Mouse (Mus musculus) adrenal gland, adult 8-10 months (tissue): Measurements from ENCODE around the gene Pdxdc1. TPM values are rescaled to one million over a fixed set of nuclear protein-coding genes. Genes with fewer than 3 reads are reported as not detected.
"Not testable (repeated sequence)": the region's sequence is repeated elsewhere in the genome, so short reads cannot be mapped to it uniquely, and the experiment has no call there.

Experiments used
- DNase-seq: peaks from one replicate; pipeline ENCODE4 v3.0.0; 2022
- total RNA-seq, 4 experiments: library from RNA; stranded (reverse); gene quantifications; 2 replicates each; pipeline ENCODE4 v1.2.4; 2022

Gene Pdxdc1
- 100 to 1,000 TPM in 1 of 4 experiments, 10 to 100 TPM in 3; 86.7 to 107 (median 95.7) TPM for total RNA-seq

- DNase-seq = peak; percentile 95
Measured at GRCm38 (mm10) chr16:13902888-13903483, at the start of gene Pdxdc1, which contains the start of gene Mpv17l. Gene Pdxdc1 (minus strand): TSS chr16:13903131. Gene Mpv17l (plus strand): TSS chr16:13903161.

DNA sequence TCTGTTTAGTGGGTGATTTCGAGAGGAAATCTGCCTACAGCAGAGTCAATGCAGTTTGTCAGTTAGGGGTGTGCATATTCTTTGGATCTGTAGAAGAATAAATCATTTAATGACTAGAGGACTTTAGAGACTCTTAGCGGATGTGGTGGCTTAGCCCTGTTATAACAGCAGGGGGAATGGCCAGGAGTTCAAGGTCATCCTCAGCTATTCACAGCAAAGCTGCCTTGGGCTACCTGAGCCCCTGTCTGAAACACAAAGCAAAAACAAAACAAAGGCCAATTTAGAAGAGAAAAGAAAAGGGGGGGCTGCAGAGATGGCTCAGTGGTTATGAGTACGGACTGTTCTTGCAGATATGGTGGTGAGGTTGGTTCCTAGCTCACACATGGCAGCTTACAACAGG is 48.3 kb upstream of the Pdxdc1 start:
- DNase-seq = no peak

DNA sequence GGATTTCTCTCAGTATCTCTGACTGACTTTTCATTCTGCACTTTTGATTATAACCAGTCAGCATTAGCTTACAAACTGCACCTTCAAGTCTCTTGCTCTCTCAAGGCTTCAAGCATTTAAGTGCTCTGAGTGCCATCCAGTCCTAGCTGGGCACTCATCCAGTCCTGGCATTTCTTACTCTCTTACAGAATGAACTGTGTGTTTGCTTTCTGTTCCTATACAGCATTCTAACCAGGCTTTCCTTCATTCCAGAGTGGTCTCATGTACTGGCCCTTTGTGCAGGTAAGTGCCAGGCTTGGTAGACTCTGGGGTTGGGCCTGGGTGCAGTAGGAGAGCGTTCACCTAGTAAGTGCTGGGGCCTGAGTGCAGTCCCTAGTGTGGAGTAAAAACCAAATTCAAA is 43.4 kb upstream of the Pdxdc1 start:
- no peak for DNase-seq

DNA sequence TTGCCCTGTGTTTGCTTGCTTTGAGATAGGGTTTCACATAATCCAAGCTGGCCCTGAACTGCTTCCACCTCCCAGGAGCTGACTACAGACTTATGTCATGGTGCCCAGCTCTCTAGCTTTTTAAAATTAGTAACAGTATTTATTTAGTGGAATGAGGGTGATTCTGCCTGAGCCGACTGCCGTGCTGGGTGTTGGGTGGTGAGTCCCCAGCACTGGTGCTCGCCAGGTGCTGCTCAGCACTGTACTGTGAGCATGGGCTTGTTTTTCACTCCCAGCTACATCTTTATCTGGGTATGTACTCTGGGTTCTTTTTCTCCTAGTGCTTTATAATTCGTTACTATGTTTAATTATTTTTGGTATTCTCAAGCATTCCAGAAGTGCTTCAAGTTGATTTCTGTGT is 42.2 kb upstream of the Pdxdc1 start:
- DNase-seq = no peak

- no peak for DNase-seq
Measured at GRCm38 (mm10) chr16:13944752-13945151, 41.8 kb upstream of the Pdxdc1 start.

DNA sequence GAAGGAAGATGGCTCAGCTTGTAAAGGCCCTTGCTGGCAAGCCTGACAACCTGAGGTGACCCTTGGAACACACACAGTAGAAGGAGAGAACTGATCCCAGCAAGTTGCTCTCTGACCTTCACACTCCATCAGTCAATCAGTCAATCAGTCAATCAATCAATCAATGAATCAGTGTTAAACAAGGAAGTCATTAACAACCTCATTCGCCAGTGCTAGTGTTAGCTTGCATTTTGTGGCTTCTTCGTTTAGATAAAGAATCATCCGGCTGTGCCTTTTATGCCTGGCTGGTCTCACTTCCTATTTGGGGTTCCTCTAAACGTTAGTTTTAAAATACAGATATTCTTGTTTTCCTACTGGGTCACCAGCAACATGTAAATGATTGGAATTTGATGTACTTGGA is 41.2 kb upstream of the Pdxdc1 start:
- DNase-seq = no peak

DNA sequence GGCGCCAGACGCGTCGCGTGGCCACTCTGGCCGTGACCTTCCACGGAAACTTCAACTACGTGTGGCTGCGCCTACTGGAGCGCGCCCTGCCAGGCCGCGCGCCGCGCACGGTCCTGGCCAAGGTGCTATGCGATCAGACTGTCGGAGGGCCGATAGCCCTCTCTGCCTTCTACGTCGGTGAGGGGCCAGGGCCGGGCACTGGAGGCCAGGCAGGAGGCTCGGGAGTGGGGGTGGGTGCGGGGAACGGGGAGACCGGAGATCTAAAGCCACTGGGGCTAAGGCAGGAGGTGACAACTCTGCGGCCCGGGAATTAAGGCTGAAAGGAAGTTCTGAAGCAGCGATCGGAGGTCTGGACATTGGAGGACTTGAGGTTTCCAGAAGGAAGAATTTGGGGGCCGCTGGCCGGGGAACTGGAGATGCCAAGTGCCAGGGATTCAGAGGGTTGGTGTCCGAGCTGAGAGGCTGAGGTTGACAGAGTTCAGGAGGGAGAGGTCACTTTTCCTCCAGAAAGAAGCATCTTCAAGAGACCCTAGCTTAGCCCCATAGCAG is 38.0 kb upstream of the Pdxdc1 start:
- DNase-seq = no peak

GRCm38 (mm10) chr16:13940139-13940846 is 37.4 kb upstream of the Pdxdc1 start:
- peak; percentile 62 for DNase-seq

DNA sequence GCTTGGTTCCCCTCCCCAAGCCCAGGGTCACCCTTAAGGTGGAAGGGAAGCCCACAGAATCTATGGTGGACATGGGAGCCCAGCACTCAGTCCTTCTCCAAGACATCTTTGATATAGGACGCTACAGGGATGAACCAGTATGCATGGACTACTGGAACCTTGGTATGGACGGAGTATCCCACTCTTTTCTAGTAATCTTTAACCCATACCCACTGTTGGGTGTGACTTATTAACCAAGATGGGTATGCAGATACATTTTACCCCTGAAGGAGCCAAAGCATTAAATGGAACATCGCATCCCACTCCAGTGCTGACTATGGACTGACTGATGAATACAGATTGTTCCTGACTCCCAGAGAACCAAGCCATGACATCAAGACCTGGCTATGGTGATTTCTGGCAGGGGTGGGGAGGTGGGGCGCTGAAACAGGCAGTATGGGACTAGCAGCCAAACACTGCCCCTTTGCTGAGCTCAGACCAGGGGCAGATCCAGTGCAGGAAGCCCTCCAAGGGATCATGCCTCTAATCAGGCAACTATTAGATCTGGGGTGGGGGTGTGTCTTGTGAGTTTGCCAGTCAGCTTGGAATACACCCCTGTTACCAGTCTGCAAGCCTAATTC is 24.6 kb upstream of the Pdxdc1 start:
- DNase-seq = no peak

- DNase-seq = not testable (repeated sequence)
Measured at GRCm38 (mm10) chr16:13922966-13923365, 20.0 kb upstream of the Pdxdc1 start.

- not testable (repeated sequence) for DNase-seq
Measured at GRCm38 (mm10) chr16:13922499-13922898, 19.6 kb upstream of the Pdxdc1 start.

- DNase-seq = no peak
Measured at GRCm38 (mm10) chr16:13921781-13922180, 18.9 kb upstream of the Pdxdc1 start.

GRCm38 (mm10) chr16:13921063-13921462 is 18.1 kb upstream of the Pdxdc1 start:
- DNase-seq = peak; percentile 17

DNA sequence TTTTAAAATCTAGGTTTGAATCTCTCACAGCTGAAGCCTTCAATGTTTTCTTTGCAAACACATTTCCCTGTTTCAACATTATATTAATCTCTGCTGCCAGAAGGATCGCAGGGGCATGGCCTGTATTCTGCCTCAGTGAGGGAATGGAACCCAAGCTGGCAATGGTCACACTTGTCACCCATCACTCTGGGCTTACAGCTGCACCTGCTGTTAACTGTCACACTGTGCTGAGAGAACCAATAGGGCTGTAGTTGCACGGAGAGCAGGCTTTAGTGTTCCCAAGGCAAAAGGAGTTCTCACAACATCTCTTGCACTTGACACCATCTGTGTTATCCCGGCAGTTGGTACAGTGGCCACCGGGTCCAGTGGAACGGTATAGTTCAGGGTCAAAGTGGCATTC is 17.2 kb upstream of the Pdxdc1 start:
- no peak for DNase-seq

DNA sequence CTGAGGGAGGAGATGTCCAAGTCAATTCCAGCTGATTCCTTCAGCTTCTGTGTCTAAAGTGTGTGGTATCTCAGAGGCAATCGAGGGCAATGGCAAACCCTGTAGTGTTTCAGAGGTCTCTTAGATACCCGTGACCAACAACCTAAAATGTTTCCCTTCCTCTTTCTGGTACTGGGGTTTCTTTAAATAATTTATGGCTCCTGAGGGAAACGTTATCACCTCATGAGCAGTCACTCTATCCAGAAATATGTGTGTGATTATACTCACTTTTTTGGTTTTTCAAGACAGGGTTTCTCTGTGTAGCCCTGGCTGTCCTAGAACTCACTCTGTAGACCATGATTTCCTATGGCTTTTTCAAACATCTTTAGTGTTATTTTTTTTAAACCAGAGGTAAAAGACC is 4.4 kb upstream of the Pdxdc1 start:
- DNase-seq = no peak

GRCm38 (mm10) chr16:13903488-13903887 is 557 bp upstream of the Pdxdc1 start:
- DNase-seq = no peak

DNA sequence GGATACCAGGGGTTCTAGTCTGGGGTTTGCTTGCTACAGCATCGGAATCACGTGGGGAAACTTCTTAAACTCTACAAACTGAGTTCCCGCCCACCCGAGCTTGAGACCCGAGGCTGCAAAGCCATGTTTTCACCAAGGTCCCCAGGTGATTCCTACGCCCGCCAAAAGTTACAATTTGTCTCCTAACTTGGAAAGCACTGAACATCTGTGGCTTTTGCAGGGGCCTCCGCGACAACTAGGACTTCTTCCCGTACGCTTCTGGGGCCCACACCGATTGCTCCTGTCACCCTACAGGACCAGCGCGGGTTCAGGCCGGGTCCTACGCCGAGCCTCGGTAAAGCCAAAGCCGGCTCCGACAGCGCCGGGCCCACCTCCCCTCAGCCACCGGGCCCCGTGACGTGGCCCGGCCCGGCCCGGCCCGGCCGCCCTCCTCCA is 517 bp downstream of the Pdxdc1 start:
- DNase-seq = no peak

DNA sequence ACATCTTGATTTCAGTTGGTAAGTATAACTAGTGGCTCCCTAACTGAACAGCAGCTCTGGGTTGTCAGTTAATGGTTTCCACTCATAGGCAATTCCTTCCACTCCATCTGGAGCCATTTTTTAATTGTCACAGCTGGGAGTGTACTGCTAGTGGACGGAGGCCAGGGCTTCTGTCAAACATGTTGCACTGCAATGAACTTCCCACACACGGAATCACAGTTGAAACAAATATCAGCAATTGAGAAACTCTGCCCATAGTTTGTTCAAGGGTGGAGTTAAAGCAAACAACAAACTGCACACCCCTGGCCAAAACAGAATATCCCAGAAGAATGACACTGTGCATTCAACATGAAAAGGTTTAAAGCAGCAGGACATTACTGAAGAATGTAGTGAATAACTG is 4.0 kb downstream of the Pdxdc1 start:
- no peak for DNase-seq

DNA sequence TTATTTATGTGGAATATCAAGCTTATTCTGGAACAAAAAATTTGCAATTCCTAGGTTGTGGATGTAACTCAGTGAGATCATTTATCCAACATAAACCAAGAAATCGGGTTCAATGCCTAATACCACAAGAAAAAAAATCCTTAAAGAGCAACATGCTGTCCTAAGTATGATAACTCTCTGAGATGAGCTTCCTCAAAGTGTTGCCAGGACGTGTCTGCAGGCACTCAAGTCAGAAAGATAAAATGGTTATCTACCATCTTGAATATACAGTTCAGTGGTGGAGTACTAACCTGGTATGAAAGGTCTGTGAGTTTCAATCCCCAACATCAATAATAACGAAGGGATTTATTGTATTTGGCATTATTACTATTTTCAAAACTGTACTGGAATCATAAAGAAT is 6.6 kb downstream of the Pdxdc1 start:
- no peak for DNase-seq

DNA sequence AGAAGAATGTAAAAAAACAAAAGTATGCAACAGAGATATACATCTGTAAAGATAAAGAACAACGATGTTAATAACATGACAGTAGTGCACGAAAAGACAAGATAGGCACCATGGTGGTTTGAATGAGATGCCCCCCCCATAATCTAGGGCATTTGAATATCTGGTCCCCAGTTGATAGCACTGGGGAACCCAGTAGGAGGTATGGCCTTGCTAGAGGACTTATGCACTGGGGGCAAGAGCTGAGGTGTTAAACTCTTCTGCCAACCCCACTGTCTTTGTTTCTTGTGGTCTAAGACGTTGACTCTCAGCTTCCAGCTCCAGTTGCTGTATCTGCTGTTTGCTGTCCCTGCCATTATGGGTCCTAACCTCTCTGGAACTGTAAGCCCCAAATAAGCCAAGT is 7.2 kb downstream of the Pdxdc1 start:
- no peak for DNase-seq

DNA sequence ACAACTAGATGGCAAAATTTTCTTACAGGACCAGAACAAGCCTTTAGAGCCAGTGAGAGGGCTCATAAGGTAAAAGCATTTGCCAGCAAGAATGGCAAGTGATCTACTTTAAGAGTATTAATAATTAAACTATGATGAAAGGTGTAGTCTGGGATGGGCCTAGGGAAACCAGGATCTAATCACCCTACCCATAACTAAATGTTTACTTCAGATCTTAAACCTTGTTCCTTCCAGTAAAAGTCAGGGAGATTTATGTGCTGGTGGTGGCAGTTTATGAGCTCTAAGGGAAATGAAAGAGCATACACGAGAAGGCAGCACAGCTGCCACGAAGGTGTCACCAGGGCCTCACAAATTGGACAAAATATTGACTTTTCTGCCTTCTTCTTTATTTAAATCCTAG is 8.8 kb downstream of the Pdxdc1 start:
- DNase-seq = no peak

- no peak for DNase-seq
Measured at GRCm38 (mm10) chr16:13892850-13893249, 10.1 kb downstream of the Pdxdc1 start.

GRCm38 (mm10) chr16:13890449-13890848 is 12.5 kb downstream of the Pdxdc1 start:
- DNase-seq = no peak
